Mouse (Mus musculus): ENCODE measurements around the gene Scd2. TPM values are rescaled to one million over a fixed set of nuclear protein-coding genes. Genes with fewer than 3 reads are reported as not detected.

The Scd2 gene
- total RNA-seq, 1 experiment, result 284 TPM

GRCm38 (mm10) chr19:44292483-44292882, 991 bp upstream of the Scd2 start:
- H3K27ac ChIP-seq (ENCODE audit: insufficient read depth, low read depth, low read length, poor library complexity, severe bottlenecking), result peak overlapping the region; percentile 66; the same call in 1 of the 2 replicates
- H3K9me3 ChIP-seq (ENCODE audit: control insufficient read depth, insufficient read depth, low read depth, low read length), result no peaks in the 10 kb centered on the region
- no peak for TF ChIP-seq MAFK (IDR thresholded peaks at IDR 0.05; ENCODE audit: insufficient read depth, low read depth, low read length)
- no peak for TF ChIP-seq HCFC1 (IDR thresholded peaks at IDR 0.05; ENCODE audit: borderline replicate concordance, insufficient read depth, low read length)
- TF ChIP-seq CHD2 (IDR thresholded peaks at IDR 0.05; ENCODE audit: low read depth, low read length), result no peak
- no peak for TF ChIP-seq ZC3H11A (IDR thresholded peaks at IDR 0.05; ENCODE audit: borderline replicate concordance, low read depth, low read length)
- no peak for TF ChIP-seq ZNF384 (IDR thresholded peaks at IDR 0.05; ENCODE audit: low read depth, low read length)
- H3K9ac ChIP-seq (ENCODE audit: insufficient read depth, low read depth, low read length, poor library complexity, severe bottlenecking), result peak overlapping the region; percentile 39; the same call in 1 of the 2 replicates
- H3K4me3 ChIP-seq (ENCODE audit: insufficient read depth in 1 of 2, low read depth in 1 of 2, low read length in 2 of 2, poor library complexity in 1 of 2, severe bottlenecking in 1 of 2), result peak overlapping the region; percentile 94 to 98
- in situ Hi-C loops (cut with MboI; ENCODE audit: low sequenced_read_pairs in 2 of 2, unreplicated experiment in 2 of 2), result no loop called here
- no peak for DNase-seq (ENCODE audit: low read depth, low spot score)
- H3K36me3 ChIP-seq (ENCODE audit: control insufficient read depth, insufficient read depth, low read length, poor library complexity, severe bottlenecking), result peaks cover 27% of the 10 kb centered on the region
- peaks cover 0 to 21% of the 10 kb centered on the region in 2 experiments; a peak in 2 of 4 replicates for H3K4me1 ChIP-seq (ENCODE audit: control insufficient read depth in 2 of 2, insufficient read depth in 2 of 2, low read length in 2 of 2, poor library complexity in 1 of 2)

GRCm38 (mm10) chr19:44293769-44294551, 486 bp downstream of the Scd2 start:
- H3K36me3 ChIP-seq (ENCODE audit: control insufficient read depth, insufficient read depth, low read length, poor library complexity, severe bottlenecking), result peaks cover 42% of the 10 kb centered on the region
- in situ Hi-C loops (cut with MboI; ENCODE audit: low sequenced_read_pairs in 2 of 2, unreplicated experiment in 2 of 2), result no loop called here
- H3K4me1 ChIP-seq (ENCODE audit: control insufficient read depth in 2 of 2, insufficient read depth in 2 of 2, low read length in 2 of 2, poor library complexity in 1 of 2), result peaks cover 0 to 24% of the 10 kb centered on the region in 2 experiments; a peak in 2 of 4 replicates
- no peak for TF ChIP-seq HCFC1 (IDR thresholded peaks at IDR 0.05; ENCODE audit: borderline replicate concordance, insufficient read depth, low read length)
- peak; percentile 69; the same call in 1 of the 2 replicates for TF ChIP-seq CHD2 (IDR thresholded peaks at IDR 0.05; ENCODE audit: low read depth, low read length)
- TF ChIP-seq ZC3H11A (IDR thresholded peaks at IDR 0.05; ENCODE audit: borderline replicate concordance, low read depth, low read length), result no peak
- H3K4me3 ChIP-seq (ENCODE audit: insufficient read depth in 1 of 2, low read depth in 1 of 2, low read length in 2 of 2, poor library complexity in 1 of 2, severe bottlenecking in 1 of 2), result peak overlapping the region; percentile 94 to 98
- H3K9ac ChIP-seq (ENCODE audit: insufficient read depth, low read depth, low read length, poor library complexity, severe bottlenecking), result peak overlapping the region; percentile 90
- H3K9me3 ChIP-seq (ENCODE audit: control insufficient read depth, insufficient read depth, low read depth, low read length), result no peaks in the 10 kb centered on the region
- H3K27ac ChIP-seq (ENCODE audit: insufficient read depth, low read depth, low read length, poor library complexity, severe bottlenecking), result peak overlapping the region; percentile 89
- DNase-seq (ENCODE audit: low read depth, low spot score), result peak; percentile 95

- in situ Hi-C loops (cut with MboI; ENCODE audit: low sequenced_read_pairs in 2 of 2, unreplicated experiment in 2 of 2), result loop anchor here in 1 of 2 experiments (5.0 kb wide), 1 partner anchor 47 kb away; no protein-coding TSS in a partner anchor
Observed at GRCm38 (mm10) chr19:44294588-44295041, 1.1 kb downstream of the Scd2 start.

GRCm38 (mm10) chr19:44295251-44295650, 1.8 kb downstream of the Scd2 start:
- Histone ChIP-seq H3K4me1 (ENCODE audit: control insufficient read depth in 2 of 2, insufficient read depth in 2 of 2, low read length in 2 of 2, poor library complexity in 1 of 2) (peaks cover 0 to 28% of the 10 kb centered on the region in 2 experiments; a peak in 3 of 4 replicates), H3K27ac (ENCODE audit: insufficient read depth, low read depth, low read length, poor library complexity, severe bottlenecking) (no peak overlapping the region; the same call in 1 of the 2 replicates), H3K9ac (ENCODE audit: insufficient read depth, low read depth, low read length, poor library complexity, severe bottlenecking) (peak overlapping the region; percentile 73), H3K36me3 (ENCODE audit: control insufficient read depth, insufficient read depth, low read length, poor library complexity, severe bottlenecking) (peaks cover 55% of the 10 kb centered on the region), H3K9me3 (ENCODE audit: control insufficient read depth, insufficient read depth, low read depth, low read length) (no peaks in the 10 kb centered on the region), H3K4me3 (ENCODE audit: insufficient read depth in 1 of 2, low read depth in 1 of 2, low read length in 2 of 2, poor library complexity in 1 of 2, severe bottlenecking in 1 of 2) (peak overlapping the region; percentile 94 to 98)
- in situ Hi-C loops (cut with MboI; ENCODE audit: low sequenced_read_pairs in 2 of 2, unreplicated experiment in 2 of 2), result loop anchor here in 1 of 2 experiments (5.0 kb wide), 1 partner anchor 48 kb away; no protein-coding TSS in a partner anchor
- no peak for TF ChIP-seq ZC3H11A (IDR thresholded peaks at IDR 0.05; ENCODE audit: borderline replicate concordance, low read depth, low read length)
- no peak for TF ChIP-seq CHD2 (IDR thresholded peaks at IDR 0.05; ENCODE audit: low read depth, low read length)
- TF ChIP-seq ZNF384 (IDR thresholded peaks at IDR 0.05; ENCODE audit: low read depth, low read length), result no peak
- no peak for TF ChIP-seq HCFC1 (IDR thresholded peaks at IDR 0.05; ENCODE audit: borderline replicate concordance, insufficient read depth, low read length)
- no peak for TF ChIP-seq MAFK (IDR thresholded peaks at IDR 0.05; ENCODE audit: insufficient read depth, low read depth, low read length)
- no peak for DNase-seq (ENCODE audit: low read depth, low spot score)

More at GRCm38 (mm10) chr19:44294588-44295041, 1.1 kb downstream of the Scd2 start:
- Histone ChIP-seq H3K36me3 (ENCODE audit: control insufficient read depth, insufficient read depth, low read length, poor library complexity, severe bottlenecking) (peaks cover 48% of the 10 kb centered on the region), H3K27ac (ENCODE audit: insufficient read depth, low read depth, low read length, poor library complexity, severe bottlenecking) (peak overlapping the region; percentile 89; the same call in 1 of the 2 replicates), H3K9me3 (ENCODE audit: control insufficient read depth, insufficient read depth, low read depth, low read length) (no peaks in the 10 kb centered on the region), H3K4me3 (ENCODE audit: insufficient read depth in 1 of 2, low read depth in 1 of 2, low read length in 2 of 2, poor library complexity in 1 of 2, severe bottlenecking in 1 of 2) (peak overlapping the region; percentile 94 to 98), H3K4me1 (ENCODE audit: control insufficient read depth in 2 of 2, insufficient read depth in 2 of 2, low read length in 2 of 2, poor library complexity in 1 of 2) (peaks cover 0 to 24% of the 10 kb centered on the region in 2 experiments; a peak in 2 of 4 replicates), H3K9ac (ENCODE audit: insufficient read depth, low read depth, low read length, poor library complexity, severe bottlenecking) (peak overlapping the region; percentile 90)
- DNase-seq (ENCODE audit: low read depth, low spot score), result peak; percentile 90
- TF ChIP-seq CHD2 (IDR thresholded peaks at IDR 0.05; ENCODE audit: low read depth, low read length), result no peak
- TF ChIP-seq ZC3H11A (IDR thresholded peaks at IDR 0.05; ENCODE audit: borderline replicate concordance, low read depth, low read length), result peak; percentile 86; the same call in 1 of the 2 replicates
- TF ChIP-seq MAFK (IDR thresholded peaks at IDR 0.05; ENCODE audit: insufficient read depth, low read depth, low read length), result 0 out of 2 replicates have a peak, but pooled peaks have one; percentile 42
- TF ChIP-seq ZNF384 (IDR thresholded peaks at IDR 0.05; ENCODE audit: low read depth, low read length), result no peak
